Mouse (Mus musculus) bone marrow, adult 2 months (tissue): ENCODE measurements around the gene Slc25a3.

Experiments
- CTCF ChIP-seq: fragments of 200-500 bp; IDR thresholded peaks from 2 replicates; pipeline ENCODE4 v1.5.1; 2011; ENCODE audit warnings: low read length, control low read depth; ENCODE audit not compliant: control insufficient read depth, insufficient read depth
- POLR2A ChIP-seq: fragments of 200-500 bp; IDR thresholded peaks from 2 replicates; pipeline ENCODE4 v1.6.1; 2011; ENCODE audit warnings: low read depth, mild to moderate bottlenecking, control low read depth, low read length, borderline replicate concordance; ENCODE audit not compliant: control insufficient read depth

DNA sequence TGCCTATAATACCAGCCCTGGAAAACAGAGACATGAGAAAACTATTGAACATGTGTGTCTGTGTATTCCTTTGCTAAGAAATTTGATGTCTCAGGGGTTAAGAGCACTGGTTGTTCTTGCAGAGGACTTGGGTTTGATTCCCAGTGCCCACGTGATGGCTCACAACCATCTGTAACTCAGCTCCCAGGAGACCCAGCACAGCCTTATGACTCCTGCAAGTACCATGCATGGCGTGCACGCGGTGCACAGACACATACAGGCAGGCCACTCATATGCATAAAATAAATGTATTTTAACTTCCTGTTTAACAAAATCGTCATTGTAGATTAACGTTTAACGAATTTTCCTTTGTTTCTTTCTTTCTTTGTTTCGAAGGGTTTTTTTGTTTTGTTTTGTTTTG, 25.8 kb downstream of the Slc25a3 start:
- TF ChIP-seq POLR2A: no peak
- TF ChIP-seq CTCF: no peak
